Mouse (Mus musculus) mesoderm, embryonic 11.5 days (tissue): Measurements from ENCODE around the gene Ccdc134.

Experiments
- DNase-seq: peaks from one replicate; pipeline ENCODE4 v3.0.0-alpha.2; 2012; ENCODE audit warnings: low read depth, low spot score

Ccdc134 gene

GRCm38 (mm10) chr15:82170437-82171377 lies 43.0 kb downstream of the Ccdc134 start:
- DNase-seq, result no peak

GRCm38 (mm10) chr15:82172648-82173047 lies 44.9 kb downstream of the Ccdc134 start:
- DNase-seq, result no peak

GRCm38 (mm10) chr15:82175091-82175490 lies 47.4 kb downstream of the Ccdc134 start:
- no peak for DNase-seq

- no peak for DNase-seq
Measured at GRCm38 (mm10) chr15:82177743-82178290, 50.1 kb downstream of the Ccdc134 start.

- no peak for DNase-seq
Measured at GRCm38 (mm10) chr15:82181131-82181530, 53.4 kb downstream of the Ccdc134 start.

GRCm38 (mm10) chr15:82182311-82182710 lies 54.6 kb downstream of the Ccdc134 start:
- DNase-seq, result no peak

GRCm38 (mm10) chr15:82183596-82183995 lies 55.9 kb downstream of the Ccdc134 start:
- DNase-seq, result no peak

- no peak for DNase-seq
Measured at GRCm38 (mm10) chr15:82184183-82184582, 56.5 kb downstream of the Ccdc134 start.

GRCm38 (mm10) chr15:82184656-82185055 lies 56.9 kb downstream of the Ccdc134 start:
- no peak for DNase-seq

GRCm38 (mm10) chr15:82185062-82185783 lies 57.5 kb downstream of the Ccdc134 start:
- no peak for DNase-seq

GRCm38 (mm10) chr15:82186131-82186530 lies 58.4 kb downstream of the Ccdc134 start:
- no peak for DNase-seq

GRCm38 (mm10) chr15:82186931-82187330 lies 59.2 kb downstream of the Ccdc134 start:
- no peak for DNase-seq

- no peak for DNase-seq
Measured at GRCm38 (mm10) chr15:82187401-82187800, 59.7 kb downstream of the Ccdc134 start.

GRCm38 (mm10) chr15:82187924-82188323 lies 60.2 kb downstream of the Ccdc134 start:
- no peak for DNase-seq

GRCm38 (mm10) chr15:82188481-82189240 lies 60.9 kb downstream of the Ccdc134 start:
- DNase-seq, result peak; percentile 45
